Mouse (Mus musculus): ENCODE data around the gene Gabrg3. TPM values are rescaled to one million over a fixed set of nuclear protein-coding genes. Genes with fewer than 3 reads are reported as not detected.

The Gabrg3 gene
- not detected for total RNA-seq (2021)
- long read RNA-seq, experiment 1 = 0 reads
- long read RNA-seq, experiment 2 = 0 reads

- no peak for DNase-seq
- intact Hi-C loops (cut with DNase I) = no loop called here
- H3K4me3 ChIP-seq = peak within 1 kb of the TSS; percentile 46
These were observed at the start of gene Gabrg3 for GRCm38 (mm10) chr7:57386517-57387340. Gene Gabrg3, minus strand, starts transcription at chr7:57387188.

DNA sequence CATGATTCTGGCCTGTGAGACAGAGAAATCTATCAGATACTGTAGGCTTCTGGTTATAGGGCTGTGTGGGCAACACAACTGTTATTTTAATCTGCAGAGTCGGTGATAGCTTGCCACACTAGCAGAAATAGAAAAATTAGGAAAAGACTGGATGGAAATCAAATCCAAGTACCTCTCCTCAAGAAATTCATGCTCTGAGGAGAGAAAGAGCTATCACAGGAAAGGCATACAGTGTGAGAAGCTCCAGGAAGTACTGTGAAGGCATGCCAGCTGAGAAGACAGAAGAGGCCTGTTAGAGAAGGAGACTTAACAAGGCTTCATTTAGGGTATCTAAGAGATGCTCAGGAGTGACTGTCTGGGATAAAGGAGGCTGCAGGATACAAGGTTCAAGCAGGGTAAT lies 35.7 kb upstream of the Gabrg3 start:
- no peak overlapping the region for H3K27ac ChIP-seq
- no peak overlapping the region for H3K4me3 ChIP-seq
- no peak for TF ChIP-seq CTCF (IDR thresholded peaks at IDR 0.05)
- no peak for DNase-seq
- intact Hi-C loops (cut with DNase I) = no loop called here

More at GRCm38 (mm10) chr7:57386517-57387340, at the start of gene Gabrg3:
- H3K27ac ChIP-seq = no peak within 1 kb of the TSS
- no peak for TF ChIP-seq CTCF (IDR thresholded peaks at IDR 0.05)

GRCm38 (mm10) chr7:57421044-57421443 lies 34.1 kb upstream of the Gabrg3 start:
- H3K4me3 ChIP-seq = no peak overlapping the region
- intact Hi-C loops (cut with DNase I) = no loop called here
- DNase-seq = no peak
- H3K27ac ChIP-seq = no peak overlapping the region
- no peak for TF ChIP-seq CTCF (IDR thresholded peaks at IDR 0.05)

DNA sequence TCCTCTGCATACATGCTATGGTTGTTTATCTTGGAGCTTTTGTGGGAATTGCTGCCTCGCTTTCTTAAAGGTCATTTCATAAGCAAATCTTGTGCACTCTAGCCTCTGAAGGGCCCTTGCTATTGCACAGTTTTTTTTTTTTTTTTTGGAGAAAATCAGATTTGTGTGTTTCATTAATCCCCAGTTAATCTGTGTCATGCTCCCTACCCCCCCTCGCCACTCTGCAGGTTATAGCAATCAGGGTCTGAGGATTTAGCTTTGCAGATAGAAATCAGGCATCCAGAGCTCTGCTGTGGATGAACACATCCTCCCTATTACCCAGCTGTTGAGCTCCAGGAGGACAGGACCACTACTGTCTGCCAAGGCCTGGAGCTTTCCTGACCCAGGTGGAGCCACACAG lies 32.4 kb upstream of the Gabrg3 start, which contains the start of gene Gabrb3:
Gene Gabrb3, plus strand, starts transcription at position 301 of the 400 bp plus-strand sequence.
- DNase-seq = no peak
- intact Hi-C loops (cut with DNase I) = no loop called here
- TF ChIP-seq CTCF (IDR thresholded peaks at IDR 0.05) = no peak
- H3K27ac ChIP-seq = no peak within 1 kb of the TSS
- no peak within 1 kb of the TSS for H3K4me3 ChIP-seq

DNA sequence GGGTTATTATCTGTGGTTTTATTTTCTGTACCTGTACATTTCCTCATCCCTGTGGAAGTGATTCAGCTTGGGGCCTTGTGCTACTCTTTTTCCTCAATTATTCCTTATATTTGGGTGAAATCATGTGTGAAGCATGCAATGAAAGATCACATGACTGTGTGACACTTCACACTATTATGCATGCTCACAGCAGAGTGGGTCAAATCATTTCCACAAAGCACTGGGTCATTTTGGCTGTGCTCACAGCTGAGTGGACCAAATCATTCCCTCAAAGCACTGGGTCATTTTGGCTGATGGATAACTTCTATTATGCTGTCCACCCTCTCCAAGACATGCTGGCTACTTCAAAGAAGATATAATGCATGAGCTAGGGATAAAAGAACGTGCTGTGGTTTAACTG lies 25.9 kb upstream of the Gabrg3 start:
- Histone ChIP-seq H3K27ac (no peak overlapping the region), H3K4me3 (no peak overlapping the region)
- DNase-seq = no peak
- TF ChIP-seq CTCF (IDR thresholded peaks at IDR 0.05) = no peak
- intact Hi-C loops (cut with DNase I) = no loop called here

GRCm38 (mm10) chr7:57411163-57411562 lies 24.2 kb upstream of the Gabrg3 start:
- intact Hi-C loops (cut with DNase I) = no loop called here
- Histone ChIP-seq H3K4me3 (no peak overlapping the region), H3K27ac (no peak overlapping the region)
- no peak for TF ChIP-seq CTCF (IDR thresholded peaks at IDR 0.05)
- DNase-seq = no peak

GRCm38 (mm10) chr7:57393551-57393950 lies 6.6 kb upstream of the Gabrg3 start:
- Histone ChIP-seq H3K27ac (no peak overlapping the region), H3K4me3 (no peak overlapping the region)
- intact Hi-C loops (cut with DNase I) = no loop called here
- DNase-seq = no peak
- no peak for TF ChIP-seq CTCF (IDR thresholded peaks at IDR 0.05)

GRCm38 (mm10) chr7:57390046-57390445 lies 3.1 kb upstream of the Gabrg3 start:
- Histone ChIP-seq H3K4me3 (no peak overlapping the region), H3K27ac (no peak overlapping the region)
- no peak for DNase-seq
- TF ChIP-seq CTCF (IDR thresholded peaks at IDR 0.05) = no peak
- intact Hi-C loops (cut with DNase I) = no loop called here

DNA sequence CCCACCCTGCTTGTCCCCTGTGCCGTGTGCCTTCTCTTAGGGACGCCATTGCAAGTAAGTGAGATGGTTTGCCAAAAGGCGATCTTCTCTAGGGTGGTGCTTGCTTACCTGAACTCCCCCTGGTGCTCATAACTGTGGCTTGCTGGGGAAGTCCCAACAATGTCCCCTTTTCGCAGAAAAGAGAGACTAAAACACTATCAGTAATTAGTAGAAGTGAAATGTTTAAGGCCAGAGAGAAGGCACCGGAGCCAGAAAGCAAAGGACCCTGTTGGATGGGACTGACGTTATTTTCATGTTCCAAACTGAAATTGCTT lies 310 bp upstream of the Gabrg3 start:
- H3K27ac ChIP-seq = no peak overlapping the region
- no peak for DNase-seq
- intact Hi-C loops (cut with DNase I) = no loop called here
- no peak for TF ChIP-seq CTCF (IDR thresholded peaks at IDR 0.05)
- no peak overlapping the region for H3K4me3 ChIP-seq

DNA sequence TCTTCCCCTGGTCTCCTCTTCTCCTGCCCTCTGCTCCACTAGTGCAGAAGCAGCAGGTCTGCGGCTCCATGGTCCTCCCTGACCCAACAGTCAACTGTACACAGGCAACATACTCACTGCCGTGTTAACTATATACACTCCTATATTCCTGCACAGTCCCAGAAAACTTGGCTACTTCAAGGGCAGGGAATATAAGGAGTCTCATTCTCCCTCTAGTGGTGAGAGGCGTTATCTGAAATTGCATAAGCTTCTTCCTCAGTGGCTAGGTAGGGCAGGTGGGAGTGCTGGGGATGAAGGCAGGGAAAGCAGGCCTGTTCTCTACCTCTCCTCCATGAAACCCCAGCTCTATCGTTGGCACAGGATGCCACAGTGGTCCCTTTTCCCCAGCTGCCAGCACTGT lies 2.9 kb downstream of the Gabrg3 start:
- Histone ChIP-seq H3K27ac (no peak overlapping the region), H3K4me3 (no peak overlapping the region)
- TF ChIP-seq CTCF (IDR thresholded peaks at IDR 0.05) = peak; percentile 44
- intact Hi-C loops (cut with DNase I) = no loop called here
- DNase-seq = no peak

- no peak for DNase-seq
- intact Hi-C loops (cut with DNase I) = no loop called here
- H3K27ac ChIP-seq = no peak overlapping the region
- TF ChIP-seq CTCF (IDR thresholded peaks at IDR 0.05) = no peak
- H3K4me3 ChIP-seq = no peak overlapping the region
These were observed 21.0 kb downstream of the Gabrg3 start for GRCm38 (mm10) chr7:57366013-57366390.

DNA sequence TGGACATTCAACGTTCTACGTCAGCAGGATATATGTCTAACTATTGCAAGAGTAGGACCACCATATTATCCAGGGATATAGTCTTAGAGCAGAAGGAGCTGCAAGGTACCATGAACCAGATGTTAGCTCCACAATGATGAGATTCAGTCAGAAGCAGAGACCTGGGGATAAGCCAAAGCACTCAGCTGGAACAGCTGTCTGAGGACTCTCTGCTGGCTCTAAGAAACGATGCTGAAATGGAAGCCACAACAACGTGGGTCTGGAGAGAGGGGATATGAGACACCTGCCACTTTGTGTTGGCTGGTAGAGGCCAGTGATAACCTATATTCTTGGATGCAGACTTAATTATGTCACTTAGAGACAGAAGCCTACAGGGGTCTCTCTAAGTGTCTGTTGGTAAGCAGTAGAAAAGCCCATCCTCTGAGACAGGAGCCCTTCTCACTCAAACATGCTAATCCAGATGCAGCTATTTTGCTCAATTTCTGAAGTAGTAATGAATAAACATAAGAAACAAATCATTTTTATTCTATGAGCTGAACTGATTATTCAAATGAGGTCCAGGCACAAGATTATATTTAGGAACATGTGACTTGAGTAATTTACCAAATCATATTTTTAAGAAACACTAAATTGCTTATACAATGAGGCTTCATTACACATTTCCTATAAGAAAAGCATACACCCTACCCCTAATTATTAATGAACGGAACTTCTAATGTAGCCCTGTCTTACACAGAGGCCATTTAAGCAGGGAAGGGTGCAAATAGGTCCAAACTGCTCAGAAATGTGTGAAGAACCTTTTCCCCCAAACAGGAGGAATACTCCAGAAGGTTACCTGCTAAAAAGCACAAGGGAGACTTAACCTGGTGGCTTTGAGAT lies 21.6 kb downstream of the Gabrg3 start:
- no peak overlapping the region for H3K27ac ChIP-seq
- TF ChIP-seq CTCF (IDR thresholded peaks at IDR 0.05) = no peak
- no peak overlapping the region for H3K4me3 ChIP-seq
- DNase-seq = no peak
- intact Hi-C loops (cut with DNase I) = no loop called here

DNA sequence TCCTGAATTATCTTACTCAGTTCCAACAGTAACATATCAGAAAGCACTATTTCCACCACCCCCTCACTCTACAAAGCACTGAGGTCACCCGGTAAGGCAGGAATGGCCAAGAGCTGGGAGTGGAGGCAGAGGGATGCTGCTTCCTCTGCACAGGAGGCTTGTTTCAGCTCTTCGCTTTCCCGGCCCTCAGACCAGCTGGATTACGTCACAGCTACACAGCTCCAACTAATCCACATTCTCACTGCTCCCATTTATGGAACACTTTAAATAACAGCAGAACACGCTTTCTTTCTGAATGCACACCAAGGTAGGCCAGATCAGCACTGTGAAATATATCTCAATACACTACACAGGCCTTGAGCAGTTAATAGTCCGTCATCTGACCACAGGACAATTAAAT lies 23.2 kb downstream of the Gabrg3 start:
- no peak overlapping the region for H3K4me3 ChIP-seq
- no peak overlapping the region for H3K27ac ChIP-seq
- TF ChIP-seq CTCF (IDR thresholded peaks at IDR 0.05) = no peak
- DNase-seq = no peak
- intact Hi-C loops (cut with DNase I) = no loop called here
